Mouse (Mus musculus): Measurements from ENCODE around the gene Gm15128. TPM values are rescaled to one million over a fixed set of nuclear protein-coding genes. Genes with fewer than 3 reads are reported as not detected.
"Not testable (repeated sequence)": the region's sequence is repeated elsewhere in the genome, so short reads cannot be mapped to it uniquely, and the experiment has no call there.

Gm15128 gene
- polyA plus RNA-seq (2012; rRNA removed): not detected in 2 replicates

DNA sequence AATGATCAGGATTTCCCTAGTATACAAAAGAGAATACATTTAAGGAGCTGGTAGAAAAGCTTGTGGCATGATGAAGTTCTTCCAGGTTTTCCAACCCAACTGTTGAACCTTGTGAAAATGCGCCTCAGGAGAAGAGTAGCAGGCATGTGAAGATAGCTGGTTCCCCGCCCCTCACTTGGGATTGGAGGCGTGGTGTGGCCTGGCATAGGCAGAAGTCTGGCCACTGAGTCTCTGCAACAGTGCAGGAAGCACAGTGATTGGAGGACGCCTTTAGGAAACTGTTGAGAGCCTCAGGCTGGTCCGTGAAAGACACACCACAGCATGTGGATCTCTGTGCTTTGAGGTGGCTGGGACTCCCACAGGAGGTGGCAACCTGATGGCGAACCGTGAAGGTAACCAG lies at the start of gene Gm15128:
TSS of gene Gm15128 (plus strand) at position 301 of the 400 bp plus-strand sequence.
- WGBS: 78% methylated on average over 7 of the region's 7 CpGs

More for the DNA sequence above, at the start of gene Gm15128:
- not testable (repeated sequence) for H3K4me3 ChIP-seq (ENCODE audit: insufficient read depth, low read depth, low read length); H3K36me3 ChIP-seq (ENCODE audit: control insufficient read depth, insufficient read depth, low read length); H3K4me1 ChIP-seq (ENCODE audit: control insufficient read depth, insufficient read depth, low read length); H3K27me3 ChIP-seq (replicated peaks; ENCODE audit: control insufficient read depth, insufficient read depth, low read length); DNase-seq; H3K27ac ChIP-seq (ENCODE audit: insufficient read depth, low read depth, low read length)

Other genes starting within 250 kb of the Gm15128 start
- 0.15 and 0.23 TPM in 2 replicates for gene Lrch2, start 211.9 kb upstream of the Gm15128 start, polyA plus RNA-seq (2012; rRNA removed)
- not detected in 2 replicates for gene Gm15080, start 227.0 kb downstream of the Gm15128 start, polyA plus RNA-seq (2012; rRNA removed)